Mouse (Mus musculus) right cerebral cortex, postnatal 14 days (tissue): ENCODE data around the gene Frmd6.

ENCODE experiments used
- DNase-seq: peaks from one replicate; pipeline ENCODE4 v3.0.0; 2022

The Frmd6 gene

DNA sequence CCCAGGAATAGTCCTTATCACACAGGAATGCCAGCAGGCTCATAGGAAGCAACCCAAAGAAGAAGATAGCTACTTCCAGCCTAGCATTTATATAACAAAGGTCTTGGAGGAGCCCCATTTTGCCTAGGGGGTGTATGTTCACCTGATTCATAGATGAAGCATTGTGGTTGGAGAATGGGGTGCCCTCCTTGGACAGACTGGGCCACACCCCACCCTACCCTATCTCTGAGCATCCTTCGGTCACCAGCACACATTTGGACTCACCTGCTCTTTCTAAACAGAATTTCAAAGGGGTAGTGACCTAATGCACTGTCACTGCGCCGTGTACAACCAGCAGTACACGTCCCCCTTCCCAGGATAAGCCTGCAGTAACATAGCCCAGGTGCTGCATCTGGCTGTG lies 31.5 kb downstream of the Frmd6 start:
- no peak for DNase-seq

DNA sequence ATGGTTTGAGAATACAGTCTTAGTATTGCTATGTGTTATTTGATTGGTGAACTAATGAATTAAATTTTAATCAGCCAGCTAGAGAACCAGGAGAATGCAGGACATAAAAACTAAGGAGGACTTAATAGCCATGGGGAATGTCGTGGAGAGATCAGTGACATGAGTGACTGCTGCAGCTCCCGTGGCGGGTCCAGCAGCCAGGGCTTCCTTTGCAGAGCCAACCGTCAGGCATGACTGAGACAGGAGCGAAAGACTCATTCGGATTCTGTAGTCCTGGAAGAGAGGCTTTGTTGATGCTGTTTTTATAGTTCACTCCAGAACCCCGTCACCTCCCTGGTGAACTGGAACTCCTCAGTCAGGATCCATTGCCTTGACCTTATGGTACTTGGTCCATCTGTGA lies 38.0 kb downstream of the Frmd6 start:
- DNase-seq: no peak

DNA sequence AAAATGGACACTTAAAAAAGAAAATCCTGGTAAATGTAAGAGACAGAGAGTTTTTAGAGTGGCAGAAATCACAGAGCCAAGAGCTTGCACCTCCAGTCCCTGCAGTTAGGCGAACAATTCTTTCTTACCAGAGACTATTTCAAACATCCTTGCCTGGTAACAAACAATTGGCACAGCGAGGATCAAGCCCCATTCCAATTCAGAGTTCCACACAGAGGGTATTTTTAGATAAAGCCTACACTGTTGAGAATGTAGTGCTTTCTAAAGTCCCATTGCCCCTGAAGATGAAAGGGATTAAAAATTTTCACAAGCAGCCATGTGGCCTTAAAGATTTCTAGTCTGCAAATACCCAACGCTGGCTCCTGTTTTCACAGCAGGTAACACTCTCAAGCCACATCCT lies 42.5 kb downstream of the Frmd6 start:
- DNase-seq: no peak

DNA sequence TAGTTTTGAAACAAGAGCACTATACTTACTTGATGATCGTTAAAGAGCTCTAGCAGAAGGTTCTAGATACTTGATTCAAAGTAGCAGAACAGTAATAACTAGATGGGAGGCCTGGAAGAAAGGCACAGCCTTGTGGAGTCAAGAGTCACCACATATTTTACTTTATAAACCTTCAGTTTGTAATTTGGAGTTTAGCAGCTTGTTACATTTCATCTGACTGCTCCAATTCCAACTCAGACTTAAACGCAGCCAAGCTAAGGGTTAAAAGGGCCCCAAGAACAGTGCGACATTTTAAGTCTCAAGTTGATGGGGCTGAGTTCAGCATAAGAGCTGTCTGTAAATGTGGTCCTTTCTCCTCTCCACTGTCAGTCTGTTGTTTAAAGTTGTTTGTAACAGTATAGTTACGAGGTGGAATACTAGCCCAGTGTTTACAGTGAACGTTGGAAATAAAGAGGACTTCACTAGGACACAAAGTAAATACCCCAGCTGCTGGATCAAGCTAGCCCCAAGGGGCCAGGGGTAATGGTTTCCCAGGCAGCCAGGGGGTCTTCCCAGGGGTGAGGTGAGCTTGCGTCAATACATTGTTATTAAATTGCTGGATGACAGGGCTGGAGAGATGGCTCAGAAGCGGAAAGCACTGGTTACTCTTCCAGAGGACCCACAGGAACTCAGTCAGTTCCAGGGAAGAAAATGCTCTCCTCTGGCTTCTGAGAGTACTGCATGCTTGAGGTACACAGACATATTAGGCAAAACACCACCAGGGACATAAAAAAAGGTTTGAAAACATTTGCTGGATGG lies 43.1 kb downstream of the Frmd6 start:
- no peak for DNase-seq

DNA sequence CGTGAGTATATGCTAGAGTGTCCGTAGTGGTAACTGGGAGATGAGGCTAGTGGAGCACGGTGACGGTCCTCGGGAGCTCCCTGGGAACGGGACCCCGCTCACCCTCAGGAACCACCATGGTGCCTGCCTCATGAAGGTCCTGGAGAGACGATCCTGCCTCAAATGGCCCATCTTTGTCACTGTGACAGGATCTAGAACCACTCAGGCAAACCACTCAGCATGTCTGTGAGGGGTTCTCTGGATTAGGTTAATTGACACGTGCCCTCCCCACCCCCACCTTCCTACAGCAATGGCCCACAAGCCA lies 43.6 kb downstream of the Frmd6 start:
- no peak for DNase-seq

DNA sequence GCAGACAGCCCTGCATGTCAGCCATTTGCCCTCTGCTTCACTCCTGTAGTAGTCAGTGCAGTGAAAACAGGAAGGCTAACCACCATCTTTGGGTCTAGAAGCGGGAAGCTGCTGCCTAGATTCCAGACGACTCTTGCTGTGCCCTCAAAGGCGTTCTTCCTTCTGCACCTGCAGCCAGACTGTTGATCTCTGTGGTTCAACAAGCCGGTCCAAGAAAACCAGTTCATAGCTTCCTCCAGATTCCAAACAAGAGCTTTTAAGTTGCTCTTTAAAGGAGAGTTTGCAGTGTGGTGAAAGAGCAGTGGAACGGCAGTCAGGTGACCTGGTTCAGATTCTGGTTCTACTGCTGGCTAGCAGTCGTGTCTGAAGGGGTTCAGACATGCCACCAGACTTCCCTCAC lies 48.2 kb downstream of the Frmd6 start:
- DNase-seq: no peak

DNA sequence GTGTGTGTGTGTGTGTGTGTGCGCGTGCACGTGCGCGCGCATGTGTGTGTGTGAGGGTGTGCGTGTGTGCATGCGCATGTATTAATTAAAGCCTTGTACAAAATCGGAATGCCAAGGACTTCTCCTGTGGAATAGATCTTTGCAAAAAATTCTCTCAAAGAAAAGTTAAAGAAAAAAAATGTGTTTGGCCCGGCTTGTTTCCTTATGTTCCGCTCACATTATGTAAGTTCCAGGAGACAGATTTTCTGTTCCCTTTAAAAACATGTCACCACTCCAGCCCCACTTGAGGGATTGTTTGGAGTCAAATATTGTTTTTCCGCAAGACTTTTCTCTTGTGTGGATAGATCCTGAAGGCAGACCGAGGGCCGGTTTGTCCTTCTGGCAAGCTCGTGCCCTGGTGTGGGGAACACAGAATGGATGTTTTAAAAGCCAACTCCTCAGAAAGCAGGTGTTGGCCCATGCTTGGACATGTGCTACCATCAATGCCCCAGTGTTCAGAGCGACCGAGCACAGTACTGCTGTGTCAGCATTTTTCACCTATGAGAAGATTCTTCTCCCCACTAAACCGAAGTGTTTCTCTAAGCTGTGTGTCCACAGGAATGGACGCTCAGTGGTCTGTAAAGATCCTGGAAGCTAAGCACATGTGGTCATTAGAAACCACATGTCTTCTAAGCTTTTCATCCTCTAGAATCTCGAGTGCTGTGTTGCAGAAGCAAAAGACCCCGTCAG lies 51.1 kb downstream of the Frmd6 start:
- DNase-seq: no peak

DNA sequence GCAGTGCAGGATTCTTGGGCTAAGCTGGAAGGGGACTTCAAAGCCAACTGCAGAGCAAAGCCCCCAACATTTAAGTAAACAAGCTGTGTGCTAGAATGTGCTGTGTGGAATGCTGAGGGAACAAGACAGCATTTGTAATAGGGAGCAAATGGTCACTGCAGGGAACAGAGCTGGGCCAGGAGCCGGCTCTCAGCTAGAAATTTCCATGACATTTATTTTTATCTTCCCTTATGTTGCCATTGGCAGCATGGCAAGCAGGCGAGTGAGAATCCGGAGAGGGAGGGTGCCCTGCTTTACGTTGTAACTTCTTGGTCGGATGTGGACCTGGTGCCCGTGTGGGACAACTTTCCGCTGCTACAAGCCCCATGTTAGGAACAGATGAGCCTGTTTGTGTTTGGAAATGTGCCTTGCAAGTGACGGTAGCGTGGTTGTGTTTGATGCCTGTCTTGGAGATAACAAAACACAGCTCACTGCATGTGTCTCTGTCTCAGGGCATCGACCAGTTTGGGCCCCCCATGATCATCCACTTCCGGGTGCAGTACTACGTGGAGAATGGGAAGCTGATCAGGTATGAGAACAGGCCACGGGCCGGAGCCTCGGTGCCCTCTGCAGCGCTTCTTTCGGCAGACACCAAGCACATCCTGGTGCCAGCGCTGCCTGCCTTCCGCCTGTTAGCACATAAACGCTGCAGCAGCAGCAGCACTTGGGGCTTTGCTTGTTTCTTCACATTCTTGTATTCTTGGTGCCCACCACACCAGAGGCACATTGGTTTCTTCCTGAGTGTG lies 52.8 kb downstream of the Frmd6 start:
- no peak for DNase-seq

DNA sequence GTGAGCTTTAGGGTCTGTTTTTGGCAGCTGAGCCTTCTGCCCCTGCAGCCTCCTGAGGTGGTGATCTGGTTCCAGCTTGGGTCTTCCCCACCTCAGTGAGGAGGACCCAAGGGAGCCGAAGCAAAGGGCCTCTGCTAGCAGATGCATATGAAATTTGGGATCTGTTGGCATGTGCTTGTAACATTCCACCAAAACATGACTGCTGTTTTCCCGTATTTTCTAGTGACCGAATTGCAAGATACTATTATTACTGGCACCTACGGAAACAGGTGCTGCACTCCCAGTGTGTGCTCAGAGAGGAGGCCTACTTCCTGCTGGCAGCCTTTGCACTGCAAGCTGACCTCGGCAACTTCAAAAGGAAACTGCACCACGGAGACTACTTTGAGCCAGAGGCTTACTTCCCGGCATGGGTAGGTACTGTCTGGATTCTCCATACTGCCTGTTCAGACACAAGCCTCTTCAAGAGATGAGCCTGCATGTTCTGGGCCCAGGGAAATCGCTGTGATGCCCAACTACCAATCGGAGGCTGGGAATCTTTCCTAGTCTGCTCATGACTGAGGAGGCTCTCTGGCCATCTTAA lies 55.2 kb downstream of the Frmd6 start:
- no peak for DNase-seq

DNA sequence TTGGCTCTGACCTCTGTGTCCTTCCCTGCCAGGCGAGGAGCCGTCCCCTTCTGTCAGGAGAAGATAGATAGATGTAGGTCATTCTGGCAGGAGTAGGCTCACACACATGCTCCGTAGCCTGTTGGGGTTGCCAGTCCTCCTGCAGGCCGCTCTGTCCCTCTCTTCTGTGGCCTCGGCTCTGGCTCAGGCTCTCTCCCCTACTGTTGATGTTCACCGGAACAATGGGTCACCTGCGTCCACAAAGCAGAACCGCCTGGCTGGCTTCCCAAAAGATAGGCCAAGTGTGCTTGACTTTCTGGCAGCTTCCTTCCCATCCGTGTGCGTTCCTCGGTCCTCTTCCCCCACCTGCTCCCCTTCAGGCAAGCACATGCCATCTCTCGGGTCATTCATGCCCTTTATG lies 56.0 kb downstream of the Frmd6 start:
- DNase-seq: no peak

DNA sequence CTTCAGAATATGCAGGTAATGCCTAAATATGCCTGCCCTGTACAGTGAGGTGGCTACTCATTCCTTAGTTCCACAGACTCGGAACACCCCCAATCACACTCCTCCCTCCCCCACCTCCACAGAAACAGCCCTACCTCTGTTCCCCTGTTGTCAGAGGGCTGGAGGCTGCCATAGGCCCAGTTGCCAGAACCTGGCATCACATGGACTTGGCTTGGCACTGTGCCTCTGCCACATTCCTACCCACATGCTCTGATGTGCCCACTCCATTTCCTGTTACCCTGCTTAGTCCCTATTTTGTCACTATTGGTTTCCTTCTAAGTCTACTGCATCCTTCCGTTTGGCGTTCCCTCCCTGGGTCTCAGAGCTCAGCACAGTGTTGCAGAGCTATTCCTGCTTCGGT lies 56.5 kb downstream of the Frmd6 start:
- peak; percentile 38 for DNase-seq

- no peak for DNase-seq
Measured at GRCm38 (mm10) chr12:70883141-70883540, 57.8 kb downstream of the Frmd6 start.

- no peak for DNase-seq
Measured at GRCm38 (mm10) chr12:70884113-70884512, 58.8 kb downstream of the Frmd6 start.

DNA sequence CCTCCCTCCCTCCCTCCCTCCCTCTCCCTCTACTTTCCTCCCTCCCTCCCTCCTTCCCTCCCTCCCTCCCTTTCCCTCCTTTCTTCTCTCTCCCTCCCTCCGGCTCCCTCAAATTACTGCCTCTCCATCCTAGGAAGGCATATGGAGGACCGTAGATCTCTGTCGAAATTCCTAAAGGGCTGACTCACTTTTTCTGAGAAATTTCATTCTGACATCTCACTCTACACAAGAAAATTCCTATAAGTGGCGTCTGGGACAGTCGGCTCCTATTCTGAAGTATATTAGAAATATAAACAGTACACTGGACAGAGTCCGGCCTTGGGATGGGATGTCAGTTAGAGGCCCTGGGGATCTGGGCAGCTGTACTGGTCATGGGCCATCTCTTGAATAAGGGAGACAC lies 59.7 kb downstream of the Frmd6 start:
- DNase-seq: no peak

DNA sequence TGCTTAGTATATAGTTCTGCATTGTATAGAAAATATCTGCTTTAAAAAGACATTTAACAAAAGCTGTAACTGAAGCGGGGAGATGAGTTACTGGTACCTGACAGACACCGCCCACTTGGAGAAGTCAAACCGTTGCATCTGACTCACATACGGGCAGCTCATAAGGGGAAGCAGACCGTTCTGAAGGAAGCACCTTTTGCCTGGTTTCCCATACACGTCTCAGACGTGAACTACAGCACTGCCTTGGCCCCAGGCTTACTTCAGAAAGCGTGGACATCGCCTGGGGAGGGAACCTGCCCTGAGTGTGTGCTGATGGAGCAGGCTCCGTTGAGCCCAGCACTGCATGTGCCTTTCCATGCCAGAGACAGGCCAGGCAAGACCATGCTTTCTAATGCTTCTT lies 60.3 kb downstream of the Frmd6 start:
- no peak for DNase-seq

- DNase-seq: no peak
Measured at GRCm38 (mm10) chr12:70890405-70890804, 65.1 kb downstream of the Frmd6 start.

- no peak for DNase-seq
Measured at GRCm38 (mm10) chr12:70890874-70891470, 65.7 kb downstream of the Frmd6 start.

GRCm38 (mm10) chr12:70895275-70895674 lies 70.0 kb downstream of the Frmd6 start:
- no peak for DNase-seq

- no peak for DNase-seq
Measured at GRCm38 (mm10) chr12:70896068-70896467, 70.8 kb downstream of the Frmd6 start.

DNA sequence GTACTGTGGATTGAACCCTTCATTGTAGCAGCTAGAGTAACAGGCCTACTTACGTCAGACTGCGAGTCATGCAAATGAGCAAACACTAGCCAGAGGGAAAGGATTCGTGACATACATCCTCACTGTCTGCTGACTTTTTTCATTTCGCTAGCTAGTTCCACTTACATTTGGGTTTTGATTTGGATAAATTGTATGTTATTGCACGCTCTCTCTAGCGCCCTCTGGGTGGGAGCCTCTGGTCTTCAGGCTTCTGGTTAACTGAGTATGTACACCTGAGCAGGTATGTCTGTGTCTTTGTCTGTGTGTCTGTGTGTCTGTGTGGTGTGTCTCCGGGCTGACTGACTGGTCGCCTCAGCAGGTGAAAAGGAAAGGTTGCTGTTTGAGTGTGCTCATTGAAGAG lies 72.1 kb downstream of the Frmd6 start:
- no peak for DNase-seq

GRCm38 (mm10) chr12:70898450-70898849 lies 73.1 kb downstream of the Frmd6 start:
- DNase-seq: no peak

- no peak for DNase-seq
Measured at GRCm38 (mm10) chr12:70904471-70904870, 79.2 kb downstream of the Frmd6 start.

- no peak for DNase-seq
Measured at GRCm38 (mm10) chr12:70906867-70907266, 81.6 kb downstream of the Frmd6 start.
